Mouse (Mus musculus) C2C12 (cell line): ENCODE results near the gene Agrn. TPM values are rescaled to one million over a fixed set of nuclear protein-coding genes. Genes with fewer than 3 reads are reported as not detected.

Experiments used
- H3K27me3 ChIP-seq: one replicate; pipeline ENCODE4 v1.6.1; 2011; ENCODE audit not compliant: control insufficient read depth, insufficient read depth, insufficient read length
- H3K36me3 ChIP-seq: one replicate; pipeline ENCODE4 v1.6.1; 2011; ENCODE audit not compliant: control insufficient read depth, insufficient read depth
- H3K4me3 ChIP-seq: one replicate; pipeline ENCODE4 v1.5.1; 2011; ENCODE audit warnings: mild to moderate bottlenecking, control low read depth; ENCODE audit not compliant: poor library complexity, insufficient read depth, severe bottlenecking
- H3K79me2 ChIP-seq: one replicate; pipeline ENCODE4 v1.6.1; 2011; ENCODE audit not compliant: control insufficient read depth, insufficient read depth
- H3K79me3 ChIP-seq: one replicate; pipeline ENCODE4 v1.6.1; 2011; ENCODE audit warnings: low read depth, control low read depth
- H3ac ChIP-seq: one replicate; pipeline ENCODE3; 2011; ENCODE audit warnings: low read depth; ENCODE audit not compliant: control insufficient read depth, insufficient read length
- CEBPB ChIP-seq: IDR thresholded peaks from one replicate; pipeline ENCODE4 v1.6.1; 2011; ENCODE audit warnings: low read depth, mild to moderate bottlenecking, control low read depth, moderate library complexity
- CTCF ChIP-seq: IDR thresholded peaks from one replicate; pipeline ENCODE4 v1.5.1; 2011; ENCODE audit not compliant: control insufficient read depth, insufficient read depth, insufficient read length
- FOSL1 ChIP-seq: IDR thresholded peaks from one replicate; pipeline ENCODE4 v1.8.0; 2011; ENCODE audit warnings: mild to moderate bottlenecking, low read length; ENCODE audit not compliant: poor library complexity, insufficient read depth, severe bottlenecking
- MAX ChIP-seq: IDR thresholded peaks from one replicate; pipeline ENCODE4 v1.6.1; 2011; ENCODE audit warnings: mild to moderate bottlenecking, control low read depth
- MYOD1 ChIP-seq: IDR thresholded peaks from one replicate; pipeline ENCODE4 v1.6.1; 2011; ENCODE audit warnings: low read depth; ENCODE audit not compliant: control insufficient read depth, insufficient read length
- MYOG ChIP-seq: IDR thresholded peaks from one replicate; pipeline ENCODE4 v1.6.1; 2011; ENCODE audit not compliant: control insufficient read depth, insufficient read length; ENCODE audit errors: extremely low read depth
- USF1 ChIP-seq: IDR thresholded peaks from one replicate; pipeline ENCODE4 v1.6.1; 2011; ENCODE audit warnings: low read depth, mild to moderate bottlenecking, control low read depth, moderate library complexity
- polyA plus RNA-seq: library from polyadenylated mRNA; unstranded; fragments of >200 nt; fragmentation: generic; extraction: Trizol; gene quantifications from one replicate; pipeline ENCODE4 v1.2.1, GENCODE M21; 2012; ENCODE audit warnings: missing spikeins

The Agrn gene
- polyA plus RNA-seq, 1 experiment: 16.7 TPM

- Histone ChIP-seq H3K27me3 (no peaks in the 10 kb centered on the region), H3K79me2 (no peaks in the 10 kb centered on the region), H3K4me3 (no peak overlapping the region), H3K36me3 (no peaks in the 10 kb centered on the region), H3K79me3 (no peaks in the 10 kb centered on the region), H3ac (no peak overlapping the region)
- TF ChIP-seq USF1 (no peak), CTCF (no peak), FOSL1 (no peak), MAX (no peak), MYOD1 (no peak), CEBPB (no peak), MYOG (no peak)
Measured at GRCm38 (mm10) chr4:156183747-156184146, 13.5 kb downstream of the Agrn start.

- no peaks in the 10 kb centered on the region for H3K79me3 ChIP-seq
- no peaks in the 10 kb centered on the region for H3K79me2 ChIP-seq
- H3K4me3 ChIP-seq: no peak overlapping the region
- TF ChIP-seq MYOD1 (no peak), FOSL1 (no peak), CEBPB (no peak), USF1 (no peak), MYOG (no peak), CTCF (no peak), MAX (no peak)
- no peaks in the 10 kb centered on the region for H3K27me3 ChIP-seq
- H3K36me3 ChIP-seq: no peaks in the 10 kb centered on the region
- H3ac ChIP-seq: no peak overlapping the region
Measured at GRCm38 (mm10) chr4:156177630-156178029, 19.7 kb downstream of the Agrn start.

DNA sequence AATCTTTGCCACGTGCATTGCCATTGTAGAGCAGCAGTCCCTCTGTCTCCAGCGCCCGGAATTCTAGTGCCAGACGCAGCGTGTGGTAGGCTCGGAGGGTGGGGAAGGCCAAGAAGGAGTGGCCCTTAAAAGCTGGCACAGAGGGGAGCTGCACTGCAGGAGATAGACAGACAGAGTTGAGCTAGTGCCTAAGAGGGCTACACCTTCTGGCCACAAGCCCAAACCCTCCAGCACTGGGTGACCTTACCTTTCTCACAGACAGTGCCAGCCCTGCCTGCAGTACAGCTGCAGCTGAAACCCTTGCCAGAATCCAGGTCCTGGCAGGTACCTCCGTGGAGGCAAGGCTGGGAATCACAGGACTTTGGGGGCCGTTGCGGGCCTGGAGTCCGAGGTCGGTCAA is 25.5 kb downstream of the Agrn start:
- no peaks in the 10 kb centered on the region for H3K79me2 ChIP-seq

DNA sequence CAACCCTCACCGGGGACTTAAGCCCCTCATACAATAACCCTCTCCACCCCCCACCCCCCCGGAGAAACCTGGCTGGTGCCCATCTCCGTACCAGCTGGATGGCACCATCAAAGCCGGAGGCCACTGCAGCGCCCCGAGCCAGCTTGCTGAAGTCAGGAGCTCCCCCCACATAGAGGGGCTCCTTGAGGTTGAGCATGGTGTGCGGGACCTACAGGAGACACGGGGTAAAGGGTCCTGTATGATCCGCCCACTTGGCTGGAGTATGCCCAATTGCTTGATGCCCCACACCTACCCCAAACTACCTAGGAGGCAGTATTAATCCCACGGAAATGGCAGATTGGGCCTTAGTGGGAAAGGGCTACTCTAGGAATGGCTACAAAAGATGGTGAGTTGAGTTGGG is 28.2 kb downstream of the Agrn start:
- TF ChIP-seq MAX (no peak), MYOD1 (no peak), CEBPB (no peak), CTCF (no peak), FOSL1 (no peak), MYOG (no peak), USF1 (no peak)
- no peaks in the 10 kb centered on the region for H3K27me3 ChIP-seq
- no peak overlapping the region for H3K4me3 ChIP-seq
- no peak overlapping the region for H3ac ChIP-seq
- H3K79me2 ChIP-seq: no peaks in the 10 kb centered on the region
- no peaks in the 10 kb centered on the region for H3K79me3 ChIP-seq
- no peaks in the 10 kb centered on the region for H3K36me3 ChIP-seq

More for the DNA sequence above, 25.5 kb downstream of the Agrn start:
- Histone ChIP-seq H3ac (no peak overlapping the region), H3K36me3 (no peaks in the 10 kb centered on the region), H3K4me3 (no peak overlapping the region), H3K79me3 (no peaks in the 10 kb centered on the region), H3K27me3 (no peaks in the 10 kb centered on the region)
- TF ChIP-seq MYOD1 (no peak), CEBPB (no peak), MAX (no peak), CTCF (no peak), USF1 (no peak)

DNA sequence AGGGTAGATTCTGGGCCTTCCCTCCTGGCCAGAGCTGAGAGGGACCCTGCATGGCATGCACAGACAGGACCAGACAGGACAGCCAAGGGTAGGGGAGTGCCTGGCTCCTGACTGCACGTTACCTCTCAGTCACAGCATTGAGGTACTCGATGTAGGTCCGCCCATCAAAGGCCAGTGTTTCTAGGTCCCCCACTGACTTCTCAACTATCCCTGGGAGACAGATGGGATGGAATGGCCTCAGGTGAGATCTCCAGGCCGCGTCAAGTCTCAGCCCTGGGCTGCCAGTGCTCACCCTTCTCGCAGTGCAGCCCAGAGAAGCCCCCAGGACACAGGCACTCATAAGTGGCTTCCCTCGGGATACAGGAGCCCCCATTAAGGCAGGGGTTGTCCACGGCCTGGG is 28.7 kb downstream of the Agrn start:
- Histone ChIP-seq H3K36me3 (no peaks in the 10 kb centered on the region), H3ac (no peak overlapping the region), H3K4me3 (no peak overlapping the region), H3K27me3 (no peaks in the 10 kb centered on the region), H3K79me3 (no peaks in the 10 kb centered on the region), H3K79me2 (no peaks in the 10 kb centered on the region)
- no peak for TF ChIP-seq CTCF
- TF ChIP-seq USF1: no peak
- TF ChIP-seq FOSL1: no peak
- no peak for TF ChIP-seq MYOG
- no peak for TF ChIP-seq MAX
- no peak for TF ChIP-seq CEBPB
- no peak for TF ChIP-seq MYOD1

DNA sequence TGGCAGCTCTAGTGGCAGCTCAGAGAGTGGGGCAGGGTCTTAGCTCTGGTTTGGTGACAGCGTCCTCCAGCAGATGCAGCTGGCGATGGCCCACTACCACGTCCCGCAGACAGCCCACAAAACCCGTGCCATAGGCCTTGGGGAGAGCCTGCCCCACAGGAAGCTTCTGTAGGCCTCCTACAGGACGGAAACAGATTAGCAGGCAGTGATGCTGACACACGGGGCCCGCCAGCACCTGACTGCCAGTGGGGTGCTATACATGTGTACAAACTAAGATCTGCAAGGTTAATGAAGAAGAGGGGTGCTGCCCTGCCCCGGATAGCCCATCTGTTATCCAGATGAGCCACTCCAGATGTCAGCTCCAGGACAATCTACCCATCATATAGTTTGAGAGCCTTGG is 30.8 kb downstream of the Agrn start:
- Histone ChIP-seq H3K79me3 (no peaks in the 10 kb centered on the region), H3K79me2 (no peaks in the 10 kb centered on the region), H3K4me3 (no peak overlapping the region), H3ac (no peak overlapping the region), H3K36me3 (no peaks in the 10 kb centered on the region), H3K27me3 (no peaks in the 10 kb centered on the region)
- TF ChIP-seq MAX (no peak), MYOD1 (no peak), CEBPB (no peak), FOSL1 (no peak), MYOG (no peak), CTCF (no peak), USF1 (no peak)
